8 mouse cellular contexts compared by ENCODE assay signal in the genomic region with DNA sequence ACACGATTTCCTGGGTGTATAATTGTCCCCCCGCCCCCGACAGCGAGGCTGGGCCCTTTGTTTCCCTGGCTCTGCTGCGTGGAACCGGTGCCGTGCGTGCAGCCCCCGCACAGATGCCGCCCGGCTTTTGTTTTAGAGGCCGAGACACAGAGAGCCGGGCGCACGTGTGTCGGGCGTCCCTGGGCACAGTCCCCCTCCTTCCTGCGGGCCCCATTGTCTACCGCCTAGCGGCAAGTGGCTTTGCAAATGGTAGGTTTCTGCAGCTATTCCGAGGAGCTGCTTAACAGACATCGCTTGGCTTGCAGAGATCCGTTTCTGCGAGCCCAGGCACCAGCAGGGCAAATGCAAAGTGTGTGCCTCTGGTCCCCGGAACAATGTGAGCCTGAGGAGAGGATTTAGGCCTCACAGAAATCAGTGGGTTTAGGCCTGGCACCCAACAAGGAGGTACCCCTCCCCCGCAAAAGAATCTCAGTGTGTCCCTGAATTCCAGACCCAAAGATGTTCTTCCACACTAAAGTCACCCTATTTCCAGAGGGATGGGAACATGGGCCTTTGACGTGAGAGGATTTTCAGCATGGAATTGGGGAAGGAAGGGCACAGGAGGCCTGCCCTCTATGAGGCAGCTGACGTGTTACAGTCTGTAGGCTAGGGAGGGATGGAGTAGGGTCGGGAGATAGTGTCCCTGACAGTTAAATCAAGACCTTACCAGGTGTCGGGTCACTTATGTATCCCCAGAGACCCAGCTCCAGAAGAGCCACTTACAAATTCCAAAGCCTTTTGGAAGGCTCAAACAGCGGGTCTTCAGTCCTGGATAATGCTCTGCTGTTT. TPM values are rescaled to one million over a fixed set of nuclear protein-coding genes. Genes with fewer than 3 reads are reported as not detected.
DNase-seq lines count a peak whose midpoint lies in the region; ATAC-seq lines count a peak whose summit lies in the region.

No protein-coding gene starts in this region.

- no peaks in the 10 kb centered on the region for H3K4me1 ChIP-seq in kidney, embryonic 14.5 days (ENCODE audit: control insufficient read depth, insufficient read depth, low read length)
- peaks cover 6% of the 10 kb centered on the region for H3K4me1 ChIP-seq in heart, embryonic 16.5 days (ENCODE audit: control insufficient read depth, insufficient read depth, low read length)

- no peak for DNase-seq in kidney, adult 18-20 months
- peak; percentile 73 for DNase-seq in embryo, embryonic 10.5 days (ENCODE audit: low spot score)
- peak; percentile 54 to 64 for DNase-seq in left cerebral cortex, postnatal 36 days (ENCODE audit: low spot score in 2 of 2)
- peak; percentile 51 for DNase-seq in thymus, postnatal 25 days
- DNase-seq in urinary bladder, adult 18-20 months (ENCODE audit: low spot score in 2 of 2): no peak

- no peaks in the 10 kb centered on the region for H3K36me3 ChIP-seq in kidney, embryonic 14.5 days (ENCODE audit: control insufficient read depth, insufficient read depth, low read length)
- H3K36me3 ChIP-seq in heart, embryonic 16.5 days (ENCODE audit: control insufficient read depth, insufficient read depth): no peaks in the 10 kb centered on the region

- H3K9ac ChIP-seq in kidney, embryonic 14.5 days (ENCODE audit: low read depth, low read length): peak overlapping the region; percentile 51; the same call in 1 of the 2 replicates
- peak overlapping the region; percentile 41 for H3K9ac ChIP-seq in heart, embryonic 16.5 days (ENCODE audit: low read length)

- peak overlapping the region; percentile 44 for H3K4me2 ChIP-seq in kidney, embryonic 14.5 days (replicated peaks; ENCODE audit: low read depth, low read length)
- peak overlapping the region; percentile 68 for H3K4me2 ChIP-seq in heart, embryonic 16.5 days (ENCODE audit: low read depth, low read length)

- 15% methylated on average over 31 of the region's 31 CpGs for WGBS in kidney, embryonic 14.5 days
- WGBS in heart, embryonic 16.5 days: 16% methylated on average over 31 of the region's 31 CpGs

- intact Hi-C loops in left cerebral cortex, postnatal 36 days (cut with DNase I): no loop called here

- peak; percentile 74 for ATAC-seq in kidney, embryonic 14.5 days (ENCODE audit: low FRiP score, low TSS enrichment)
- no peak for ATAC-seq in heart, embryonic 16.5 days (replicated peaks; ENCODE audit: extremely low read depth, insufficient read depth, low FRiP score)
- 0 out of 2 replicates have a peak, but pooled peaks have one; percentile 9 for ATAC-seq in monocyte, adult 5-6 weeks (replicated peaks; ENCODE audit: insufficient number of reproducible peaks, low FRiP score, low TSS enrichment, poor library complexity, severe bottlenecking)

- peaks cover 3% of the 10 kb centered on the region; the same call in 1 of the 2 replicates for H3K27me3 ChIP-seq in kidney, embryonic 14.5 days (ENCODE audit: control insufficient read depth, insufficient read depth, low read length)
- peaks cover 12% of the 10 kb centered on the region; the same call in 1 of the 2 replicates for H3K27me3 ChIP-seq in heart, embryonic 16.5 days (ENCODE audit: control insufficient read depth, insufficient read depth, low read length)

- H3K4me3 ChIP-seq in kidney, embryonic 14.5 days (ENCODE audit: low read length): peak overlapping the region; percentile 28
- peak overlapping the region; percentile 53 for H3K4me3 ChIP-seq in heart, embryonic 16.5 days (ENCODE audit: low read length)

- H3K9me3 ChIP-seq in kidney, embryonic 14.5 days (ENCODE audit: control insufficient read depth, low read length): no peaks in the 10 kb centered on the region
- H3K9me3 ChIP-seq in heart, embryonic 16.5 days (replicated peaks; ENCODE audit: control insufficient read depth, low read length): 0 out of 2 replicates have a peak, but pooled peaks cover 3% of the 10 kb centered on the region

- no peak overlapping the region for H3K27ac ChIP-seq in kidney, embryonic 14.5 days (ENCODE audit: low read depth, low read length)
- H3K27ac ChIP-seq in heart, embryonic 16.5 days (ENCODE audit: low read length): no peak overlapping the region

RNA-seq across cellular contexts. Expression of a gene that starts 8.5 kb away (rescaled TPM):
- polyA plus RNA-seq in kidney, embryonic 14.5 days (2014; fragmentation: Nextera tagmentation; extraction: Ambion mirVana): 12.0 and 16.6 TPM in 2 replicates
- 20.0 and 25.9 TPM in 2 replicates for polyA plus RNA-seq in heart, embryonic 16.5 days (2015; fragmentation: Nextera tagmentation; extraction: Ambion mirVana)
- total RNA-seq in left cerebral cortex, postnatal 36 days (2021): 10 to 100 TPM; 23.8 to 24.5 TPM
- 14.8 to 15.5 TPM (median 15.0 TPM) in 3 replicates for total RNA-seq in monocyte, adult 5-6 weeks (2017)

RNA-seq across cellular contexts. Expression of a gene that starts 53.3 kb away (rescaled TPM):
- polyA plus RNA-seq in kidney, embryonic 14.5 days (2014; fragmentation: Nextera tagmentation; extraction: Ambion mirVana): 3.8 and 4.9 TPM in 2 replicates
- polyA plus RNA-seq in heart, embryonic 16.5 days (2015; fragmentation: Nextera tagmentation; extraction: Ambion mirVana): 7.3 and 7.7 TPM in 2 replicates
- 1 to 10 TPM; 1.7 to 2.1 TPM for total RNA-seq in left cerebral cortex, postnatal 36 days (2021)
- 1.4 to 5.3 TPM (median 1.6 TPM) in 3 replicates for total RNA-seq in monocyte, adult 5-6 weeks (2017)

Comparison
In these comparisons a context has a peak if more than half of its experiments do, and no peak if none do; other contexts are left out.
1. DNase-seq: peak in embryo, embryonic 10.5 days (single experiment), left cerebral cortex, postnatal 36 days (2 of 2) and thymus, postnatal 25 days (single experiment); none in kidney, adult 18-20 months (single experiment) and urinary bladder, adult 18-20 months (0 of 2).